Mouse (Mus musculus): ENCODE data around the gene Gipc3. TPM values are rescaled to one million over a fixed set of nuclear protein-coding genes. Genes with fewer than 3 reads are reported as not detected.

Gipc3 gene
- polyA plus RNA-seq, 1 experiment from 2014 or later: not detected

DNA sequence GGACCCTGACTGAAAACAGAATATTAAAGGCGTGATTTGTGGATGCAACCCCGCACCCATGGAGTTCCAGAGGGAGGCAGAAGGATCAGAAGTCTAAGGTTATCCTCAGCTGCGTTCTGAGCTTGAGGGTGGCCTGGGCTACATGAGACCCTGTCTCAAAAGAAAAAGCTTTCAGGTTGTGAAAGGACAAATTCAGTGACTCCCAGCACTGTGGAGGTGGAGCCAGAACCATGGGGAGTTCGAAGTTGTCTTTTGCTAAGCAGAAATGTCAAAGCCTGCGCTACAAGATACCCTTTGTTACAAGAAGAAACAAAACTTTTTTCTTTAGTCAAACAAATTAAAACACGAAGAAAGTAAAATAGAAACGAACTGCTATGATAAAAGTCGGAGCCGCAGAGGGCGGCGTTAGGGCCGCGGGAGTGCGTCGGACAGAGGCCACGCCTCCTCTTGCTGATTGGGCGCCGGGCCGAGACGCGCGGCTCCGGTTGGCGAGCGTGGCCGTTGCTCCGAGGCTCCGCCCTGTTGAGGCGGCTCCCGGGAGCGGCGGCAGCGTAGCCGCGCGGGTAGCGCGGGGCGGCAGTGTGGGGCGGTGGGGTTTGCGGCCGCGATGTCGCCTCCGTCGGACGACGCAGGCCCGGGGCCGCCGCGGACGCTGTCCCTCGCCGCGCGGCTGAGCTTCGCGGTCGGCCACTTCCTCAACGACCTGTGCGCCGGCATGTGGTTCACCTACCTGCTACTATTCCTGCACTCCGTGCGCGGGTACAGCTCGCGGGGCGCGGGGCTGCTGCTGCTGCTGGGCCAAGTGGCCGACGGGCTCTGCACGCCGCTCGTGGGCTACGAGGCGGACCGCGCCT lies 14.2 kb upstream of the Gipc3 start, which contains the start of gene Mfsd12:
Mfsd12 (plus strand) TSS at position 501 of the 854 bp plus-strand sequence.
- Histone ChIP-seq H3K36me3 (ENCODE audit: control insufficient read depth, insufficient read depth, low read length) (no peaks in the 10 kb centered on the region), H3K9me3 (ENCODE audit: control insufficient read depth, low read depth, low read length) (no peaks in the 10 kb centered on the region), H3K4me2 (replicated peaks; ENCODE audit: low read depth, low read length) (peak within 1 kb of the TSS; percentile 96), H3K9ac (replicated peaks; ENCODE audit: low read depth, low read length) (peak within 1 kb of the TSS; percentile 62; the same call in 1 of the 2 replicates), H3K4me3 (ENCODE audit: low read depth, low read length) (peak within 1 kb of the TSS; percentile 65), H3K27me3 (ENCODE audit: control insufficient read depth, insufficient read depth, low read length) (no peaks in the 10 kb centered on the region), H3K27ac (ENCODE audit: low read length) (no peak within 1 kb of the TSS), H3K4me1 (ENCODE audit: control insufficient read depth, insufficient read depth, low read length) (peaks cover 11% of the 10 kb centered on the region)
- 2% methylated on average over 79 of the region's 79 CpGs for WGBS
- ATAC-seq (ENCODE audit: insufficient number of reproducible peaks, insufficient read depth, low FRiP score, low read depth): peak; percentile 76

DNA sequence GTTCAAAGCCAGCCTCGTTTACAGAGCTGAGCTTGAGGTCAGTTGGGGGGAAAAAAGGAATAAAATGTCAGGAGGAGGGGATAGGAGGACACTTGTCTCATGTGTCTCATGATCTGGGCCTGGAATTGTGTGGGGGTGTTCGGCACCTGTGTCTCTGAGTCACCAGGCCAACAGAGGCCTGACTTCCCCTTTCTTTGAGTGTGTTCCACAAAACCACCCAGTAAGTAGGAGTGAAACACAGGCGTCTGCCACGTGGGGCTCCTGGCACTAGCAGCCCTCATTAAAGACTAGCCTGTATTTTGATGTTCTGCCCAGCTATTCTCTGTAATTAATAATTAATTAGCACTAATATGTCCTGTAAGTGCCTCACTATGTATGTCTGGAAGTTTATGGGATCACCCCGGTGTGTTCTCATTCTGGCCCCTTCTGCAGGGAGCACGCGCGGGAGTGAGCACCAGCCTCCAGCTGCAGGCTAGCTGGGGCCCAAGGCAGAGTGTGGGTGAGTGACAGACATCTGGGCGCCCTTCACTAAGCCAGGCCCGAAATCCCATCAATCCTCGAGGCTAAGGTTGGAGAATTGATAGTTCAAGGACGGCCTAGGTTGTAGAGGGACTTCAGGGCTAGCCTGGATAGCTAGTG lies 13.4 kb upstream of the Gipc3 start:
- WGBS: 51% methylated on average over 12 of the region's 12 CpGs
- Histone ChIP-seq H3K4me2 (replicated peaks; ENCODE audit: low read depth, low read length) (peak overlapping the region; percentile 96; the same call in 1 of the 2 replicates), H3K9ac (replicated peaks; ENCODE audit: low read depth, low read length) (no peak overlapping the region), H3K4me3 (ENCODE audit: low read depth, low read length) (peak overlapping the region; percentile 65), H3K9me3 (ENCODE audit: control insufficient read depth, low read depth, low read length) (no peaks in the 10 kb centered on the region), H3K36me3 (ENCODE audit: control insufficient read depth, insufficient read depth, low read length) (no peaks in the 10 kb centered on the region), H3K27ac (ENCODE audit: low read length) (no peak overlapping the region), H3K27me3 (ENCODE audit: control insufficient read depth, insufficient read depth, low read length) (no peaks in the 10 kb centered on the region), H3K4me1 (ENCODE audit: control insufficient read depth, insufficient read depth, low read length) (peaks cover 11% of the 10 kb centered on the region)
- no peak for ATAC-seq (ENCODE audit: insufficient number of reproducible peaks, insufficient read depth, low FRiP score, low read depth)

DNA sequence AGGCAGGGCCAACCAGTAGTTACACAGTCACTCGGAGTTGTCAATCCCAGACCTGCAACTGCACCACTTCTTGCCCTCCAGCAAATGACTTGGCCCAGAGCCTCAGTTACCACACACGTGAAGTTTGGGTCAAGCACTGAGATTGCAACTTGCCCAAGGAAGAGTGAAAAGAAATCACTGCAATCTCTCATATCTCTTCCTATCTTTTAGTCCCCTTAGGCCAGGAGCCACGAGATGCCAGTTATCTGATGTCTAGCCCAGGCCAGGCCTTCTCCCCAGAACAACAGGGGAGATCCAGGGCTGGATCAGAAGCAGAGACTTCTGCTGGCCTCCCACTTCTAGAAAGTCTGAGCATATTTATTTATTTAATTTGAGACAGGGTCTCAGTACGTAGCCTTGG lies 12.5 kb upstream of the Gipc3 start:
- ATAC-seq (ENCODE audit: insufficient number of reproducible peaks, insufficient read depth, low FRiP score, low read depth): no peak
- no peaks in the 10 kb centered on the region for H3K9me3 ChIP-seq (ENCODE audit: control insufficient read depth, low read depth, low read length)
- 80% methylated on average over 4 of the region's 4 CpGs for WGBS
- H3K36me3 ChIP-seq (ENCODE audit: control insufficient read depth, insufficient read depth, low read length): no peaks in the 10 kb centered on the region
- peaks cover 11% of the 10 kb centered on the region for H3K4me1 ChIP-seq (ENCODE audit: control insufficient read depth, insufficient read depth, low read length)
- no peak overlapping the region for H3K4me3 ChIP-seq (ENCODE audit: low read depth, low read length)
- H3K9ac ChIP-seq (replicated peaks; ENCODE audit: low read depth, low read length): no peak overlapping the region
- H3K27ac ChIP-seq (ENCODE audit: low read length): no peak overlapping the region
- no peaks in the 10 kb centered on the region for H3K27me3 ChIP-seq (ENCODE audit: control insufficient read depth, insufficient read depth, low read length)
- H3K4me2 ChIP-seq (replicated peaks; ENCODE audit: low read depth, low read length): no peak overlapping the region

DNA sequence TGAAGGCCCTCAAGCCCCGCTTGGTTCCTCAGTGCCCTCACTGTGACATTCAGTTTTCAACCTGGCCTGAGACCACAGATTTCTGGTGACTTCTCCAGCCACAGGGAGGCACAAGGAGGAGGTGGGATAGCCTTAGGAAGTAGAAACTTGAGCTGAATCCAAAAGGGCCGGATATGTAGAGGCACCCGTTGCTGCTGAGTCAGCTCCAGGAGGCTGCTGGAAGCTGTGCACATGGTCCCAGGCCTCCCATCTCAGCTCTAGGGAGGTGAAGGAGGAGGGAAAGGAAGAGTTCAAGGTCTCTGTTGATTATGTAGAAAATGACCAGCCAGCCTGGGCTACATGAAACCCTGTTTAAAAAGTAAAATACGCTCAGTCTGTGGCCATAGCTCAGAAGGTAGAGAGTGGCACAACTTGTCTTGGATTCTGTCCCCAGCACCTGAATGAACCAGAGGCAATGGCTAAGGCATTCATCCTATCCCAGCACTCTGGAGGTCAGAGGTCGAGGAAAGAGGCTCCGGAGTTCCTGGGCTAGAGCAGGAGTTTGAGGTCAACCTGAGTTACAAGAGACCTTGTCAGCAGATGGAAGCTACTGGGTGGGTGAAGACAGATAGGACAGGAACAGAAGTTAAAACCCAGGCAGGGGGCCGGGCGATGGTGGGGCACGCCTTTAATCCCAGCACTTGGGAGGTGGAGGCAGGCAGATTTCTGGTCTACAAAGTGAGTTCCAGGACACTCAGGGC lies 11.8 kb upstream of the Gipc3 start:
- H3K27me3 ChIP-seq (ENCODE audit: control insufficient read depth, insufficient read depth, low read length): no peaks in the 10 kb centered on the region
- WGBS: 73% methylated on average over 9 of the region's 9 CpGs
- H3K9ac ChIP-seq (replicated peaks; ENCODE audit: low read depth, low read length): no peak overlapping the region
- H3K27ac ChIP-seq (ENCODE audit: low read length): no peak overlapping the region
- H3K4me2 ChIP-seq (replicated peaks; ENCODE audit: low read depth, low read length): no peak overlapping the region
- H3K9me3 ChIP-seq (ENCODE audit: control insufficient read depth, low read depth, low read length): no peaks in the 10 kb centered on the region
- no peak for ATAC-seq (ENCODE audit: insufficient number of reproducible peaks, insufficient read depth, low FRiP score, low read depth)
- peaks cover 11% of the 10 kb centered on the region for H3K4me1 ChIP-seq (ENCODE audit: control insufficient read depth, insufficient read depth, low read length)
- no peak overlapping the region for H3K4me3 ChIP-seq (ENCODE audit: low read depth, low read length)
- no peaks in the 10 kb centered on the region for H3K36me3 ChIP-seq (ENCODE audit: control insufficient read depth, insufficient read depth, low read length)

DNA sequence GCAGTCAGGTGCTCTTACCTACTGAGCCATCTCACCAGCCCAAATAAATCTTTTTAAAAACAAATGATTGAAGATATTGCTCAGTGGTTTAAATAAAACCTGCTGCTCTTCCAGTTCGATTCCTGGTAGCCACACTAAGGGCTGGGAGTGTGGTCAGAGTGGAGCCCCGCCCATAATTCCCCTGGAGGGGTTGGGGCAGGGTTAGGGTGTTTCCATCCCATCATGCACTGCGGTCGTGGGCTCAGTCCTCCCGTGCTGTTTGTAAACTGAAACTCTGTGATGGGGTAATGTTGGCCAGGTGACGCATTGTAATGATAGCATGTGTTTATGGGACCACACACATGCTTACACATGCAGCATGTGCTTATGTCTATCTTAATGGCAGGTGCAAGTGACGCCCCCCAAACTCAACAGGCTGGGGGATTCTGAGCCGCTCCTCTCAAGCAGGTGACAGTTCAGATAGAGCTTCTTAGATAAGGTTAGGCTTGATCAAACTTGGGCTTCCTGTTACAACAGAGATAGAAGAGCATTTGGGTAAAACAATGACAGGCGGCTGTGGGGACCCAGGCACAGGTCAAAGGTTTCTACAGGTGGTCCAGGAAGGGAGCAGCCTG lies 8.7 kb upstream of the Gipc3 start:
- 14% methylated on average over 9 of the region's 9 CpGs for WGBS
- H3K4me2 ChIP-seq (replicated peaks; ENCODE audit: low read depth, low read length): no peak overlapping the region
- no peak for ATAC-seq (ENCODE audit: insufficient number of reproducible peaks, insufficient read depth, low FRiP score, low read depth)

DNA sequence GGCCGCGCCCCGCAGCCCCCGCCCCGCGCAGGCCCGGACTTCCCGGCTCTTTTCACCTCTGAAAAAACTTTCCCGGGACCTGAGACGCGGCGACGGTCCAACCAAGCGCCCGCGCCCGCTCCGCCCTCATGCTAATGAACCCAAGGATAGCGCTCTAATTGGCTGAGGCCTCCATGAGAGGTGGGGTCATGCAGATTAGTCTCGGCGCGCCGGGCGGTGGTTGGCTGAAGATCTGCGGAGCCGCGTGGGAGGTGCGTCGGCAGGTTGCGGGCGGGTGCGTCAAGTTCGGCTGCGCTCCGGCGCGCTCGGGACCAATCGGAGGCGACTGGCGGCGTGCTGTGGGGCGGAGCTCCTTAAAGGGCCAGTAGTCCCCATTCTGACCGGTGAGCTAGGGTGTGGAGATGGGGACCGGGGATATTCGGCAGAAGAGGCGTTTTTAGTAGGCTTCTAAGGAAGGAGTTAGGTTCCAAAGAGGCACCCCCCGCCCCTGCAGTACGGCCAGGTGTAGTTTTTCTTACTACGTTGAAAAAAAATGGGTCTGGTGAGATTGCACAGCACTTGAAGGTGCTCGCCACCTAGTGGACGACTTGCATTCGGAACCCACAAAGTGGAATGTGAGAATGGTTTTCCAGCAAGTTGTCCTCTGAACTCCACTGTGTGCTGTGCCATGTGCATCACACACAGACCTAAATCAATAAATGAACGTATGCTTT lies 7.4 kb upstream of the Gipc3 start, which contains the start of gene Hmg20b:
Hmg20b (minus strand) TSS at position 130 of the 713 bp plus-strand sequence.
- 1% methylated on average over 54 of the region's 54 CpGs for WGBS

More for the DNA sequence above, 8.7 kb upstream of the Gipc3 start:
- H3K4me3 ChIP-seq (ENCODE audit: low read depth, low read length): no peak overlapping the region
- H3K27me3 ChIP-seq (ENCODE audit: control insufficient read depth, insufficient read depth, low read length): no peaks in the 10 kb centered on the region
- peaks cover 15% of the 10 kb centered on the region for H3K4me1 ChIP-seq (ENCODE audit: control insufficient read depth, insufficient read depth, low read length)
- H3K9me3 ChIP-seq (ENCODE audit: control insufficient read depth, low read depth, low read length): no peaks in the 10 kb centered on the region
- no peaks in the 10 kb centered on the region; the same call in 1 of the 2 replicates for H3K36me3 ChIP-seq (ENCODE audit: control insufficient read depth, insufficient read depth, low read length)
- H3K27ac ChIP-seq (ENCODE audit: low read length): no peak overlapping the region
- H3K9ac ChIP-seq (replicated peaks; ENCODE audit: low read depth, low read length): no peak overlapping the region

DNA sequence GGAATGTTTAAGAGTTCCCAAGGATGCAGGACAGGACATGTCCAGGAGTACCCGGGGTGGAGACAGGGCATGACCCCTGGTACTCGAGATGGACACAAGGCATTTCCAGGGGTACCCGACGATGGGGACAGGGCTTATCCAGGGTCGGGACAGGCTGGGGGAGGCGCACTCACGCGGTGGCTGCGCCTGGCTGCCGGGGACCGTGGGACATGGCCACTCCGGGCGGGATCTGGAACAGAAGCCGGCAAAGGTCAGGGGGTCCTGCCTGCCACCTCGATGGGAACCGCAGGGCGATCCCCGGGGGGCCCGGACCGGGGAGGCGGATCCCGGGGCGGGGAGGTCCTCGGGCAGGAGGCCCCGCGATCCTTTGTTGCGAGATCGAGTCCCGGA lies 6.9 kb upstream of the Gipc3 start:
- no peaks in the 10 kb centered on the region for H3K9me3 ChIP-seq (ENCODE audit: control insufficient read depth, low read depth, low read length)

More for the DNA sequence above, 7.4 kb upstream of the Gipc3 start, which contains the start of gene Hmg20b:
- peak within 1 kb of the TSS; percentile 55 for H3K4me2 ChIP-seq (replicated peaks; ENCODE audit: low read depth, low read length)
- H3K4me1 ChIP-seq (ENCODE audit: control insufficient read depth, insufficient read depth, low read length): peaks cover 19% of the 10 kb centered on the region
- no peaks in the 10 kb centered on the region for H3K9me3 ChIP-seq (ENCODE audit: control insufficient read depth, low read depth, low read length)
- peak; percentile 93 for ATAC-seq (ENCODE audit: insufficient number of reproducible peaks, insufficient read depth, low FRiP score, low read depth)
- H3K36me3 ChIP-seq (ENCODE audit: control insufficient read depth, insufficient read depth, low read length): no peaks in the 10 kb centered on the region; the same call in 1 of the 2 replicates
- peak within 1 kb of the TSS; percentile 76 for H3K9ac ChIP-seq (replicated peaks; ENCODE audit: low read depth, low read length)
- H3K4me3 ChIP-seq (ENCODE audit: low read depth, low read length): peak within 1 kb of the TSS; percentile 88
- no peaks in the 10 kb centered on the region for H3K27me3 ChIP-seq (ENCODE audit: control insufficient read depth, insufficient read depth, low read length)
- H3K27ac ChIP-seq (ENCODE audit: low read length): peak within 1 kb of the TSS; percentile 74

More for the DNA sequence above, 6.9 kb upstream of the Gipc3 start:
- Histone ChIP-seq H3K9ac (replicated peaks; ENCODE audit: low read depth, low read length) (peak overlapping the region; percentile 76), H3K4me3 (ENCODE audit: low read depth, low read length) (peak overlapping the region; percentile 88), H3K4me1 (ENCODE audit: control insufficient read depth, insufficient read depth, low read length) (peaks cover 19% of the 10 kb centered on the region), H3K4me2 (replicated peaks; ENCODE audit: low read depth, low read length) (peak overlapping the region; percentile 55), H3K27me3 (ENCODE audit: control insufficient read depth, insufficient read depth, low read length) (0 out of 2 replicates have a peak, but pooled peaks cover 2% of the 10 kb centered on the region), H3K36me3 (ENCODE audit: control insufficient read depth, insufficient read depth, low read length) (no peaks in the 10 kb centered on the region; the same call in 1 of the 2 replicates), H3K27ac (ENCODE audit: low read length) (peak overlapping the region; percentile 74)
- under 1% methylated on average over 29 of the region's 29 CpGs for WGBS
- ATAC-seq (ENCODE audit: insufficient number of reproducible peaks, insufficient read depth, low FRiP score, low read depth): no peak; the same call in 1 of the 2 replicates
